Mouse (Mus musculus) heart, adult 2 months (tissue): ENCODE measurements at regions not wholly inside any gene's neighbourhood (a gene's known extent, or its start where the extent isn't known, plus 50 kb on each side); places are given as distances from the start of the nearest gene placed in this dataset.

ENCODE experiments used
- CTCF ChIP-seq: fragments of 200-600 bp; IDR thresholded peaks from 2 replicates; pipeline ENCODE4 v1.8.1; 2022; ENCODE audit warnings: antibody characterized with exemption, mild to moderate bottlenecking, moderate library complexity
- POLR2A ChIP-seq: fragments of 200-500 bp; IDR thresholded peaks from 2 replicates; pipeline ENCODE4 v1.6.1; 2011; ENCODE audit warnings: mild to moderate bottlenecking, low read depth, low read length, control low read depth; ENCODE audit not compliant: insufficient read depth

GRCm38 (mm10) chr7:124782816-124783215 lies 661.7 kb upstream of the Kdm8 start:
- TF ChIP-seq CTCF (peak; percentile 59), POLR2A (no peak)
